Mouse (Mus musculus): ENCODE data around the gene Fscn3.

Fscn3 gene

GRCm38 (mm10) chr6:28428290-28428689 lies 701 bp downstream of the Fscn3 start, which contains the start of gene Gcc1:
Gcc1 (minus strand) TSS chr6:28428390.
- DNase-seq (ENCODE audit: low spot score): no peak

GRCm38 (mm10) chr6:28429870-28430269 lies 2.3 kb downstream of the Fscn3 start:
- no peak for DNase-seq (ENCODE audit: low spot score)

- DNase-seq (ENCODE audit: low spot score): no peak
These were observed 3.4 kb downstream of the Fscn3 start for GRCm38 (mm10) chr6:28430795-28431537.

GRCm38 (mm10) chr6:28431538-28431855 lies 3.9 kb downstream of the Fscn3 start:
- no peak for DNase-seq (ENCODE audit: low spot score)

GRCm38 (mm10) chr6:28447937-28448336 lies 20.3 kb downstream of the Fscn3 start:
- DNase-seq (ENCODE audit: low spot score): no peak

- no peak for DNase-seq (ENCODE audit: low spot score)
These were observed 21.7 kb downstream of the Fscn3 start, which contains the start of gene Pax4 for GRCm38 (mm10) chr6:28449253-28449652. Pax4 (minus strand) TSS chr6:28449353.

- DNase-seq (ENCODE audit: low spot score): no peak
These were observed 22.9 kb downstream of the Fscn3 start for GRCm38 (mm10) chr6:28450481-28450880.

GRCm38 (mm10) chr6:28450977-28451376 lies 23.4 kb downstream of the Fscn3 start:
- no peak for DNase-seq (ENCODE audit: low spot score)

GRCm38 (mm10) chr6:28459221-28459668 lies 31.7 kb downstream of the Fscn3 start:
- no peak for DNase-seq (ENCODE audit: low spot score)

GRCm38 (mm10) chr6:28460534-28460933 lies 32.9 kb downstream of the Fscn3 start:
- DNase-seq (ENCODE audit: low spot score): peak; percentile 72

GRCm38 (mm10) chr6:28464630-28465029 lies 37.0 kb downstream of the Fscn3 start:
- no peak for DNase-seq (ENCODE audit: low spot score)

- DNase-seq (ENCODE audit: low spot score): no peak
These were observed 42.5 kb downstream of the Fscn3 start for GRCm38 (mm10) chr6:28470017-28470602.

GRCm38 (mm10) chr6:28470621-28471020 lies 43.0 kb downstream of the Fscn3 start:
- no peak for DNase-seq (ENCODE audit: low spot score)

GRCm38 (mm10) chr6:28471284-28472035 lies 43.9 kb downstream of the Fscn3 start:
- no peak for DNase-seq (ENCODE audit: low spot score)

- no peak for DNase-seq (ENCODE audit: low spot score)
These were observed 46.6 kb downstream of the Fscn3 start for GRCm38 (mm10) chr6:28474211-28474610.

GRCm38 (mm10) chr6:28474839-28475238 lies 47.2 kb downstream of the Fscn3 start, which contains the start of gene Snd1:
Snd1 (plus strand) TSS chr6:28475139.
- DNase-seq (ENCODE audit: low spot score): no peak

- DNase-seq (ENCODE audit: low spot score): peak; percentile 100
These were observed 52.5 kb downstream of the Fscn3 start for GRCm38 (mm10) chr6:28479865-28480751.

- DNase-seq (ENCODE audit: low spot score): no peak
These were observed 53.3 kb downstream of the Fscn3 start for GRCm38 (mm10) chr6:28480752-28481492.

- DNase-seq (ENCODE audit: low spot score): no peak
These were observed 55.2 kb downstream of the Fscn3 start for GRCm38 (mm10) chr6:28482711-28483315.

GRCm38 (mm10) chr6:28486008-28486407 lies 58.4 kb downstream of the Fscn3 start:
- DNase-seq (ENCODE audit: low spot score): no peak

- no peak for DNase-seq (ENCODE audit: low spot score)
These were observed 58.9 kb downstream of the Fscn3 start for GRCm38 (mm10) chr6:28486471-28486870.

Measured in urinary bladder, postnatal 14 days (tissue).